Mouse (Mus musculus) frontal cortex, adult (tissue): ENCODE results near the gene Trpc2.
"Not testable (repeated sequence)": the region's sequence is repeated elsewhere in the genome, so short reads cannot be mapped to it uniquely, and the experiment has no call there.

Experiments used
- ATAC-seq: cut with Nextera tagmentation; 2 replicates; pipeline ENCODE4 v1.9.2; 2017; ENCODE audit warnings: mild to moderate bottlenecking, moderate library complexity, mixed read lengths; ENCODE audit not compliant: low TSS enrichment

Gene Trpc2

GRCm38 (mm10) chr7:102082816-102083215 lies at the start of gene Trpc2:
Gene Trpc2 (plus strand): TSS chr7:102083116.
- ATAC-seq, result no peak

- no peak for ATAC-seq
These were observed 48.0 kb upstream of the Trpc2 start for GRCm38 (mm10) chr7:102034904-102035303.

- no peak for ATAC-seq
These were observed 47.4 kb upstream of the Trpc2 start for GRCm38 (mm10) chr7:102035534-102035933.

GRCm38 (mm10) chr7:102037318-102037717 lies 45.6 kb upstream of the Trpc2 start:
- ATAC-seq, result peak; percentile 55

GRCm38 (mm10) chr7:102042314-102042713 lies 40.6 kb upstream of the Trpc2 start:
- ATAC-seq, result no peak

- not testable (repeated sequence) for ATAC-seq
These were observed 34.4 kb upstream of the Trpc2 start for GRCm38 (mm10) chr7:102048524-102048923.

- ATAC-seq, result no peak
These were observed 21.6 kb upstream of the Trpc2 start for GRCm38 (mm10) chr7:102061353-102061752.

GRCm38 (mm10) chr7:102062203-102062602 lies 20.7 kb upstream of the Trpc2 start:
- no peak for ATAC-seq

- no peak for ATAC-seq
These were observed 19.0 kb upstream of the Trpc2 start for GRCm38 (mm10) chr7:102063891-102064290.

- ATAC-seq, result peak; percentile 35
These were observed 18.3 kb upstream of the Trpc2 start for GRCm38 (mm10) chr7:102064655-102065045.

GRCm38 (mm10) chr7:102065046-102065891 lies 17.6 kb upstream of the Trpc2 start, which contains the start of the genes Rnf121, Xndc1 and Xntrpc:
Gene Rnf121 (minus strand): TSS chr7:102065469.
Gene Xndc1 (plus strand): TSS chr7:102065511.
Gene Xntrpc (plus strand): TSS chr7:102065713.
- ATAC-seq, result peak; percentile 99

- no peak for ATAC-seq
These were observed 16.6 kb upstream of the Trpc2 start for GRCm38 (mm10) chr7:102066363-102066762.

- no peak for ATAC-seq
These were observed 6.1 kb upstream of the Trpc2 start for GRCm38 (mm10) chr7:102076714-102077296.

- no peak for ATAC-seq
These were observed 4.4 kb upstream of the Trpc2 start for GRCm38 (mm10) chr7:102078517-102078916.

GRCm38 (mm10) chr7:102080311-102080710 lies 2.6 kb upstream of the Trpc2 start:
- no peak for ATAC-seq

GRCm38 (mm10) chr7:102081784-102082183 lies 1.1 kb upstream of the Trpc2 start:
- no peak for ATAC-seq

- no peak for ATAC-seq
These were observed 1.3 kb downstream of the Trpc2 start for GRCm38 (mm10) chr7:102084041-102084696.

- no peak for ATAC-seq
These were observed 4.4 kb downstream of the Trpc2 start for GRCm38 (mm10) chr7:102087336-102087735.

- ATAC-seq, result no peak; the same call in 1 of the 2 replicates
These were observed 17.1 kb downstream of the Trpc2 start for GRCm38 (mm10) chr7:102099760-102100661.

- ATAC-seq, result no peak
These were observed 18.0 kb downstream of the Trpc2 start for GRCm38 (mm10) chr7:102100868-102101267.

GRCm38 (mm10) chr7:102101487-102101886 lies 18.6 kb downstream of the Trpc2 start, which contains the start of gene Art1:
Gene Art1 (plus strand): TSS chr7:102101743.
- no peak for ATAC-seq
